Mouse (Mus musculus) frontal cortex, postnatal 25 days (tissue): ENCODE data around the gene Crnkl1.
A peak's percentile ranks its signal among the peaks of the same experiment; 100 is the strongest.

Experiments
- DNase-seq, 2 experiments: peaks; one replicate each; pipeline ENCODE4 v3.0.0; 2022; ENCODE audit warnings: low spot score in 2 of 2

Crnkl1 gene

DNA sequence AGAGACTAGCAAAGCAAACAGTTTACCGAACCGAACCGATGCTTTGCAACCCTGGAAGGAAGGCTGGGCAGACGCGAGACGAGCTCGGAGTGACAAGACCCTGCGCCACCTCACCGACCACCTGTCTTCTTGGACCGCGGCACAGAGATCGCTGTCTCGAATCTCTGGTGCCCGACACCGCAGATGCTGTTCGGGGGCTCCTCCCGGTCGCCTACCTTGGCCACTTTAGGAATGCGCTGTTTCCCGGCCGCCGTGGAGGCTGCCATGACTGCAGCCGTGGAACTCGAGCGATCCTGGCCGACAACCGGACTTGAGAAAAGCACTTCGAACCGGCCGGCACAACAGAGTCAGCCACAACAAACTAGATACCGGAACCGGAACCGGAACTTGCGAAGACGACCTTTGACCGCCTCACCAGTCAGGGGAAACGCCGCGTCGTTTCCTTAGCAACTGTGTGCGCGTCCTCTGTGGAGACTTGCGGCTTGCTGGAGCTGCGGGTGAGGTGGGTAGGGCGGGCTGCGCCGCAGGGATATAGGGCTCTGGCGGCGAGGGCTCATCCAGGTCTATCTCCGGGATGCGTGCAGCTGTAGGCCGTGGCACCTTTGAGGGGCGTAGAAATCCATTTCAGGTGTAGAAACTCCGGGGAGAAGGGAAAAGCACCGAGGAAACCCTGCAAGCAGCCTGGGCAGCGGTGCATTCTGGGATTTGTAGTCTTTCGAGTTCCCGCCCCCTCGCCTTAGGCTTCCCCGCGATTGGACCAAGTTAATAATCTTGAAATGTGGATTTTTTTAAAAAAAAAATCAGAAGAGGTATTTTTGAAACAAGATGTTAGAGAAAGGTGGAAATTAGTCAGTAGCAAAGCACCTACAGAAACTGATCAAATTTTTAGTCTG is at the start of gene Crnkl1, which contains the start of gene Cfap61:
Gene Crnkl1 (minus strand): TSS at position 676 of the 893 bp plus-strand sequence.
Gene Cfap61 (plus strand): TSS at position 446 of the 893 bp plus-strand sequence.
- DNase-seq: peak; percentile 87 to 88

DNA sequence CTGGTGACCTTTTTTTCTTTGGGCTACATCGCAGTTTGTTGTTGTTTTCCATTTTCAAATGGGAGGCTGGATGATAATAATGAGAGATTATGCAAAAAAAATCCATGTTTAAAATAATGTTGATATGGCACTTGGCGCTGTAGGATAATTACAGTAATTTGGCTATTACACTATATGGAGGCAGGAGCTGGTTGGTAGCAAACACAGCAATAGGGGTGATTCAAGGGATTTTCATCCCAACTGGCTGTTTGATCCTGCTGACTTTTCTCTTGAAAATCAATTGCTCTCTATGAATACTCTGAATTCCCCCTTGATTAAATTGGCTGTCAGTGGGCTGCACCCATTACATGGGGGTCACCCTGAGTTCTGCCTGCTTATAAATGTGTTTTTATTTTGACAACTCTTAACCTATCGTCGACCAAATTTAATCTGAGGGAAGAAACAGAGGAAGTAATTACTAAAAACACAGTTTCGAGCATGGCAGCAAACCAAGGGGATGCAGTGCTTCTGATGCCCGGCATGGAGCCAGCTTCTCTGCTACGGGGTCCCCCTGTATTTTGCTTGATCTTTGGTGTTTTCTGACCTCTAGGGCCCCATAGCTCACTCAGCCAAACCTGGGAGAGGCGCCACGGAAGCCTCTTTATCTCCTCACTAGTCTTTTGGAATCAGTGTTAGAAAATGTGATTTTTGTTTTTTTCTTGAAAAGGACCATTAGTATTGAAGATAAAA is 47.7 kb upstream of the Crnkl1 start:
- DNase-seq: no peak

DNA sequence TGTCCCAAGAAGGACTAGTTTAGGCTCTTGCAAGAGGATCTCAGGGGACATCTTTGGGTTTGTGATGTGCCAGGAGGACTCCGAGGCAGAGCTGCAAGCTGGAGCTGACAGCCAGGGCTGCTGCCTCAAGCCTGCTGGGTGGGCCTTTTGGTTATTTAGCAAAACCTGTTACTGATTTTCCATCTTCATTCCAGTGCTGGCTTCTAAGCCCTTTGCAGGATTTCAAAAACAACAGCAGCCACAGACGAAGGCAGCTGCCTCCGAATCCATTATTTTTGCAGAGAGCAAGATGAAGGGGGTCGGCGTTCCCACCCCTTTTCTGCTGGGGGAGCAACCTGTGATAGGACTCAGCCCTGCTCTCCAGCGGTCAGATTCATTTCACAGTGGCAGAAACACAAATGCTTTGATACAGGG is 46.9 kb upstream of the Crnkl1 start:
- no peak for DNase-seq

DNA sequence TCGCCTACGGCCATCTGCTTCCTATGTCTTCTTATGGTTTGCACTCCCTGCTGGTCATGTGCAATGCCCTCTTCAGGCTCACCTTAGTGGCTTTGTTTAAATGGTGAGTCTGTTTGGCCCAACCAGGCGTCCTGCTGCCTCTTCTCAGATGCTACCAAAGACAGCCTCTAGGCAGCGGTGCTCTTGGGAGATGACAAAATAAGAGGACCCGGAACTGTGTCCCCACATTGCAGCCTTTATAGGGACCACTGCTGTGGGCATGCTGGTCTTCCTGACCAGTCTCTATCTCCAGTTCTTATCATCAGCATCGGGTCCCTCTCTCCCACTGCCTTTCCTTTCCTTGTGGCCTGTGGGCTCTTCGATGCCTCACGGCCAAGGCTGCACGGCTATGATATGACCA is 46.1 kb upstream of the Crnkl1 start:
- no peak for DNase-seq

DNA sequence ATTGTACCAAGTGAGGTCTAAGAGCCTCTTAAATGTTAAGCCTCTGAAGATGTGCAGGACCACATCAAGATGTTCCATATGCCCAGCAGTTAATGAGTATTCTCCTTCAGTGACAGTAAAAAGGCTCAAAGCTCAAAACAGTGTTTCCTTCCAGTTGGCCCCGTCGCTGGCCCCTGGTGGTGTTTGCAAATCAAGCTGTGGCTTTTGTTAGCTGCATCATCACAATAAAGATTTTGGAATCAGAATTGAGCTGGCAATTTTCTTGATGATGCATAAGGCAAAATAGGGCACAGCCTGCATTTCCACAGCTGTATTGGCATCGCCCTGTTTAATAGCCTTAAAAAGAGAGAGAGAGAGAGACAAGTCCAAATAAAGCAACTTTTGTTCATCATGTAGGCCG is 44.8 kb upstream of the Crnkl1 start:
- DNase-seq: no peak

DNA sequence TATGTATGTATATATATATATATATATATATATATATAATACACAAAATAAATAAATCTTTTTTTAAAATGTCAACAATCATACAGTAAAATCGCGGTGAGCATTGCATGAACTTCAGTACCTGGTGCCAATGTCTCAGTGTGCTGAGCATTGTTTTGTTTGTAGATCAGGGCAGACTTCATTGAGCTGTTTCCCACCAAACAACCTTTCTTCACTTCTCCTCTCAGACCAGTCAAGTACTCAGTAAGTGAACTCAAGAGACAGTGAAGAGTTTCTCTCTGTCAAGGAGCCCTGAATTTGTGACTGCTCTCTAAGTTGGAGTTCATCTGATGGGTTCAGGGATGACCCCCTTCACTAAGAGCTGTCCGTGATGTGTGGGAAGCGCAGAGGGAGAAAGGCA is 37.8 kb upstream of the Crnkl1 start:
- no peak for DNase-seq

DNA sequence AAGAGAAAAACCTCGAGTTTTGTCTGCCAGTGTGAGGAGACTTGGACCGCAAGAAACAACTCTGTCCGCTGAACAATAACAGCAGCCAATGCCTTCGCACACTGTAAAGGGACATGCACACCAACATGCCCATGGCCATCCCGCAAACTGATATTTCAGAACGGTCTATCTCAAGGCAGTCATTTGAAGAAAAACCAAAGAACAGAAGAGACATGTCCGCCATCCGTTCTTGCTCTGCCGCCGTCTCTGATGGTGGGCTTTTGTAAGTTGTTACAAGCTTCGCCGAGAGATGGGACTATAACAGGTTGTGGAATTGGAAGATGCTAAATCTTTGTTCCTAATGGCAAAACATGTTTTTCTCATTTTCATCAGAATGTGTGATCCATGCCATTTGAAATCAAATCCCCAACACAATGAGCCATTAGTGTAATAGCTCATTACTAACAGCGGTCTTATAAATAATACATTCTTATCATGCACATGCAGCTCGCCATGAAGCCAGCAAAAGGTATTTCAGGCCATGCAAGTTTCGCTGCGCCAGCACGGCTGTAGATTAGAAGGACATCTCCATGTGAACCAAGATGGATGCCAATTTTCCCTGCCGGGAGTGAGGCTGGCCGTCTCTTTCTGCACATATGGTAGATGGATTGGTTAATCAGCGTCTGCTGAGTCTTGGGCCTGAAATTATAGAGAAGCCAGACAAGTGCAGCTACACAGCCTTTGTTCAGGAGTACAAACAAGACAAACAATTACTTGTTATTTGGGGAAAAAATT is 36.6 kb upstream of the Crnkl1 start:
- no peak for DNase-seq

DNA sequence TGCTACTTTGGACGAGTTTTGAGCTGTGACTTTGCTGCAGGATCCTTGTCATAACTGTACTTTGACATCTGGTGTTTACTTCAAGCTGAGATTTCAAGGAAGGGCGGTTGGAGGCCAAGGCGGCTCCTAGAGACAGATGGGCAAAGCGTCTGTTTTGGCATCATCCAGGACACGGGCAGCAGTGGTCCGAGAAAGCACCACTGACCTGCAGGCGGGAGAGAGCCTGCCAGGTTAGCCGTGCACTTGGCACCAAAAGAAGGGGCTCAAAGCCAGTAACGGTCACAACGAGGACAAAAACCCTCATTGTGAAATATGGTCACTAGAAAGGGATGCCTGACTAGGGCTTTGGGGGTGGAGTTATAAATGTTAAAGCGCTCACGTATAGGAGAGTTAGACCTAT is 35.9 kb upstream of the Crnkl1 start:
- no peak for DNase-seq

DNA sequence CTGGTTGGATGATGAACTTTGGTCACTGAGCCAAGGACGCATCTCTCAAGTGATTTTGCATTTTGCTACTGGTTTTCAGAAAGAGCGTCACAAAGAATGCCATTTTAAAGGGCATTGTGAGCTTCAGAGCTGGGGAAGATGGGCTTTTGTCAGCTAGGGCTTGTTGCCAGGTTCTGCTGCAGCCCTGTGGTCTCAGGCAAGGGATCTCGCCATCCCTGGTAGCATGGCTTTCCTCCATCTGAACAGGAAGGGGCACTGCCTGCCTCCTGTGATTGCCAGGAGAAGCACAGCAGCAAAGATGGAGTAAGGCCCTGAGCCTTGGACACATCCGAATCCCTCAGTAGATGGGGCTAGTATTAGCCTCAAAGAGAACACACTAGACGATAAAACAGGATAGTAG is 27.0 kb upstream of the Crnkl1 start:
- no peak for DNase-seq

DNA sequence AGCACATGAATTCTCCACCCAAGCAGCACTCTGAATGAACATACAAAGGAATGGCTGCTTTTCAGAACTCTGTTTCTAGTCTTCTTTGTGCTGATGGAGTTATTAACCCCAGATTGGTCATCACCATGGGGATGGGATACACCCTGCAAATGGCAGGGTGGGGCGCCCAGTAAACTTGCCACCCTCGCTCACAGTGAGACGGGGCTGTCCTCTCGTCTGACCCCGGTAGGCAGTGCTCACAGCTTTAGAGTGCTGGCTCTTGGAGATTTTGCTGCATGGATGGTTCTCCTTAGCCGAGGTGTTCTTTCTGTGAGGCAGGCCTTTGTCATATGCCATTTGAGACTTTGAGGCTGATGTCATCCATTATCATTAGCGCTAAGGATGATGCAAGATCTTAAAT is 23.7 kb upstream of the Crnkl1 start:
- DNase-seq: no peak

DNA sequence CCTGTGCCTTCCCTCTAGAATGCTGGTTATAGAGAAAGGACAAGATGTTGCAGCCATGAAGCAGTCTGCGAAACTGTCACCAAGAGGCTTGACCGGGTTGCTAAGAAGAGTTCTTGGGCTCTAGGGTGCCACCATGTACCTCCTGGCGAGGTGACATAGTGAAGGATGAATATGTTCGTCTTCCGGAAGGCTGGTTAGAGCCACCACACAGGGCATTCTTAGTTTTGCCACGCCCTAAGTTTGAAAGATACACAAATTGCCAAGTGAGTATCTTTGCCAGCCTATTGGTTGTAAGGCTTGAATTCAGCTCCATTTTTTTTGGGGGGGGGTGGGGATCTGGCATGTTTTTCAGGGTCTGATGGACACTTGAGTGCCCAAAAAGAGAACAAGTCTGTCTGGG is 23.3 kb upstream of the Crnkl1 start:
- DNase-seq: no peak

DNA sequence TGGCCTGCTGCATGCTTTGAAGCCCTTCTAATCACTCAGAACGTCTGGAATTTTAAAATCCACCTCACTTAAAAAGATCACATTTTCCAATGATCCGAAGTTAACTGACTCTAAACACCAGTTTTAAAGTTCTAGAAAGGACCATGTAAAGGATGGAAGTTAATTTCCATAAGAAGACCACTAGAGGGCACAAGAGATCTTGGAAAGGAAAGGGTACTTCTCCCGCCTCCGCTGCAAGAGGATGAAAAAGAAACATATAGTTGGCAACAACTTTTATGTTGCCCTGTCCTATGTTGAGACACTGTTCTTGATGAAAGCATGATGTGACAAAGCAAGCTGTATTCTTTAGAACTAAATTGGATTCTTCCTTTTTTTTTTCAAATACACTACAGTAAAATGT is 22.6 kb upstream of the Crnkl1 start:
- DNase-seq: no peak

DNA sequence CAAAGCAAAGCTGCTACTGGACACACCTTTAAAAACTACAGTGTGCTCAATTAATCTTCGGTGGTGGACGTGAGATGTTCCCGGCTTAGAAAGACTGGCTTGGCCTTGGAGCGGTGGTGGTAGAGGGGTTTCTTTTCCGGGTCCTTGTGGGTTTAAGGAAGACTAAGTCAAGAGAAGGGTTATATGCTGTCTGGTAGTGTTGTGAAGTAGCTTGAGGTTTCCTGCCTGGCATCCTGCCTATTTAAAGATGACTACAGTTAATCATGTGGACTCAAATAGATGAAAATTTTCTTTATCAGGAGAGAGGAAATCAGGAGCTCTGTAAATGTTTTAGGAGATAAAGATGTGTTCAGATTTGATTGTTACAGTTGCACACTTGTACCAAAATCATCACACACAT is 21.5 kb upstream of the Crnkl1 start:
- DNase-seq: no peak

DNA sequence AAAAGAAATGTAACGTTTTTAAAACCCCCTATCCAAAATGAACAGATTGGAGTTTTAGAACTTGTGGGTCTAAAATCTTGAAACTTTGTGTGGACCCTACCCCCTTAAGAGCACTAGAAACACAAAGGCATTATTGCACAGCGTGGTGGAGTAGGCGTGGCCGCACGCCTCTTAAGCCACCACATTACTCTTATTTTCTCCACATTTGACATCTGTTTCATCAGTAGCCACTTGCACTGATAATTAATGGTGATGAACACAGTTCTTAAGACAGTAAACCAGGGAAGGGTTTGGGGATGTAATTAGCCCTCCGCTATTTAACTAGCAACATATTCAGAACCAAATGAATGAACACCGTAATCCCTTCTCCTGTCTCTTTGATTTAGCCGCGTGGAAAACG is 21.0 kb upstream of the Crnkl1 start:
- DNase-seq: no peak

DNA sequence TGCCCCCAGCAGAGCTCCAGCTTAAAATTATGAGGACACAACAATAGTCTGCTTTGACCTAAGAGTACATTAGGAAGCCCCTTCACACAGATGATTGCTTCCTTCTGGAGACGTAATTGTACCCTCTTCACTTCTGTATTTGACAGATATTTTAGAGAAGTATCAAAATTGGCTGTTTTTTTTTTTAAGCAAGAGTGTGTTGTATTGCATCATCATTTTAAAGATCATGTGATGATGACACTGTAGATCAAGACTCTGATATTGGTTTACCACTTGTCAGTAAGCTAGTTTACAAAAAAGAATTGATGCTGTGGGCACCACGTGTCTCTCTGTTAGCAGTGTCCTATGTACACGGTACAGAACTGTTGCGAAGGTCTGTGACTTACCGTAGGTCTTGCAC is 17.9 kb upstream of the Crnkl1 start:
- no peak for DNase-seq

DNA sequence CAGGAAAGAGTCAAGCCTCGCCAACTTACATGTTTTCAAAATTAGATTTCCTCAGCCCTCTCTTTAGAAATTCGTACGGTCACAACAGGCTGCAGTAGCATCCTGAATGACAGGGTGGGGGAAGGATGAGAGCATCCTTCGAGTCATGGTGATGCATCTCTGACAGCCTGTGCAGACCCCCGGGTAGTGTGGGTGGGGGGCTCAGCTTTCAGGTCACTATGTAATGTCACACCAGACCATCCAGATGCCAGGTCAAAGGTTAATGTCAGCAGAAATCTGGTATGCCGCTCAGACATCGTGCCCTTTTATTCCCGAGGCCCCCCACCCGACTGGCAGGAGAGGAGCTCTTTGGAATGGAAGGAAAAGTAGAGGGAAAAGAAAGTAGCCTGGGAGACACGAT is 15.4 kb upstream of the Crnkl1 start:
- DNase-seq: no peak

DNA sequence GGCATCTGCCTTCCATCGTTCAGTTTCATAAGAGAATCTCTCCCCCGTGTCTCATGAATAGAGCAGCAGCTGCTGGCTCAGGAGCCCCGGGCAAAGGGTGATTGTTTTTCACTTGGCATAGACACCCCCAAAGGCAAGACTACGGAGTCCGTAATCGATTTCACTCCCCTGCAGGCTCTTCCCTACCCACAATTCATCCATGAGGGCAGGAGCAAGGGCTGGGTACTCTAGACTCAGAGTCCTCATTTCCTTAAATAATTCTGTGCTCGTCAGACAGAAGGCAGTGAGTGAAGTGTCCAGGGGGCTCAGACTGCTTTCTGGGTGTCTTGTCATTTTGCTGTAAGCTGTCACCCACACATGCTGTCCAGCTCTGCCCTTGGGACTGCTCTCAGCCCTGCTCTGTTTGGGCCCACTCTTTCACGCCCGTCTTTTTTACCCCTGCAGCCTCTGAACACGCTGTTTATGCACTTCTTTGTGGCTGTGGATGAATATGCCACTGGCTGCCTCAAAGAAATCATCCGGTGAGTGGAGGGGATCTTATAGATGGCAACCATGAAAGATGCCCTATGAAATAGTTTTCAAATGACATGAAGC is 14.8 kb upstream of the Crnkl1 start:
- no peak for DNase-seq

DNA sequence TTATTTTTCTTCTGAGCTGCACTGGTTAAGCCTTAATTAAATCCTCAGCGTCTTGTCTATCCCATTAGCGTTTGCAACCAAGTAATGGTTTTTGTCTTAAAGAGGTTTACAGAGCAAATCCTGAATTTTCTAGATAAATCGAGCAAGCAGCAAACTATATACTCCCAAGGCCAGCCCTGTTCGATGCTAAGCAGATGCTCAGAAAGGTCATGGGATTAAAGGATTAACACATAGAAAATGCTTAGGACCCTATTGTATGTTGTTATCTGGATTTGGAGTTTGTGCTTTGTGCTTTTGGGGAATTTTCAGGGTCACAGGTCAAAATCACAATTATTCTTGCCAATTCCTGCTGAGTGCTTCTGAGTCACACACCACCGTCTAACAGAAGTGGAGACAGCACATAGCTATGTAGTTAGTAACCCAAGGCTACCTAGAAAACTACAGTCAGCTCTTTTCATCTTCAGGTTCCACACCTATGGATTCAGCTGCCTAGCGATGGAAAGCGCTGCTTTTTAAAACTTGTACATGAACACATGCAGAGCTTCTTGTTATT is 13.7 kb upstream of the Crnkl1 start:
- no peak for DNase-seq

DNA sequence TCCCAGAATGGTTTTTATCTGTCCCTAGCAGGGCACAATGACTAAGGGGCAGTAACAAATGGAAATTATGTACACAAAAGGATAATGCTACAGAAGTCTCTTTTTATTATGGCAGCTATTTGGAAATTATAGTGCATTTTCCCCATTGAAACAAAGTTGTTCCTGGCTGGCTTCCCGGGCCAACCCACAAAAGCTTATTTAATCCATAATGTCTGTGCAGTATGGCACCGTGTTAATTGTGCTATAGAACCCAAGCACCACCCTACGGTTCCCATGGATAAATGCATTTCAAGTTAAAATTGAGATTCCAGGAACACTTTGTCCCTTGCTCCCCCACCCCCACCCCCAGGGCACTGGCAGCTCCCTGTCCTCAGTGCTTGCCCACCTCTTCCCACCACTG is 9.5 kb upstream of the Crnkl1 start:
- DNase-seq: no peak

DNA sequence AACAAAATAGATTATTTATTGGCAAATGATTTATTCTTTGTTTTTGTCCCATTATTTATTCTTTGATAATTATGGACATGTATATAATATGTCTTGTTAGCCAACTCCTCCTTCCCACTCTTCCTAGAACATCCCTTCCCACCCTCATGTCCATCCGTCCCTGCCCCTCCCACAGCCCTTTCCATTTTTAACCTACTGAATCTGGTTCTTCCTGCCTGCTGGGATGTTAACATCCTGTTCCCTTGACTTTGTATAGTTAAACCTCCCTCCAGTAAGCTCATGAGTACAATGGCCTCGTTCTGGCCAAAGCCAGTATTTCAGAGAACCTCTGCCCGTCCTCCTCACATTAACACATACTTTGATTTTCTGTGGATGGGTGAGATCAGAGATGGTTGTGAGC is 6.6 kb upstream of the Crnkl1 start:
- DNase-seq: no peak

DNA sequence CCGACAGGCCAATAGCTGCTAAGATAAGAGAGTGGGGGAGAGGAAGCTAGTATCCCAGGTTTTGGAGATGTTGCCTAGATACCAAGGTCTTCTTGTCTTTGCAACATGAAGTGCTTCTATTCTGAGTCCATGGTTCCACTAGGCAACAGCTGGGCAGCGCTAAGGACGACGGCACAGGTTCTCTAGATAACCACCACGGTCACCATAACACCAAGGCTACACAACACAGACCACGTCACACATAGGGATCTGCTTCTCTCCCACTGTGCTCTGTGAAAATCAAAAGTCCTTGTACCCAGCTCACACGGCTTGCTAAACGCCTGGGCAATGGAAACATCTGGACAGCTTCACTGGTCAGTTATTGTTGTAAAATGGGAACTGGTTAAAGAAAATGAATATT is 2.2 kb upstream of the Crnkl1 start:
- no peak for DNase-seq
